Comparison of ENCODE assay signal across 8 mouse cellular contexts in the genomic region with DNA sequence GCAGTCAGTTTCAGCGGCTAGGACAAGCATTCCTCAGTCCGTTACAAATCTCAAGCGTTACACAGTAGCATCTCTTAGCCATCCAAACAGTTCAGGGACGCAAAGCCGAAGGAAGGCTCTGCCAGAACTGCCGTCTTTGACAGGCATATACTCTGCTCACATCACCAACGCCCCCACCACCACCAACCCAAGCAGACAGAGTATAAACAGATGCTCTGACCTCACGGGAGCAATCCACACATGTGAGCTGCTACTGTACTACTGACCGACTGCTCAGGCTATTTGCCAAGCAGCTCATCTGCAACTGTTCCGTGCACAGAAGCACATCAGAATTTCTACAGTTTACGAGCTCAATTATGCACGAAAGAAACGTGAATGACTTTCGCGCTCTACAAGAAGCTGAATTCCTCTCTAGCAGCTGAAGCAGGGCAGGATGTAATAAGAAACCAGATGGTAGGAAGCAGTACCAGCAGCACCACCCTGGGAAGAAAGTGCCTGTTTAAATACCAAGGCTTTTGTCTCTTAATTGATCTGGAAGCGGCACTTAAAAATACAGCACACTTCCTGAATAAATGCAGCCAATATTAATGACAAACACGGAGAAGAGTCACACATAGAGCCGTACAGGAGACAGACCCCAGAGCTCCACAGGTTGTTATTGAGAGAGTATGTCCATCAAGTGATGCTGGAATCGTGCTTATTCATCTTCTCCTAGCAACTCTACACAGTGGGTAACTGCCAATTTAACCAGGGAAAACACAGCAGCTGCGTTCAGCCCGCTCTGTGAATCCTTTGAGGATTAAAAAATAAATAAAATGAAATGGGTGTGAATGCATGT. TPM values are rescaled to one million over a fixed set of nuclear protein-coding genes. Genes with fewer than 3 reads are reported as not detected.
DNase-seq lines count a peak whose midpoint lies in the region; ATAC-seq and TF ChIP-seq lines count a peak whose summit lies in the region.

A gene (minus strand): TSS at position 598 of the 838 bp plus-strand sequence.

- no peak within 1 kb of the TSS for H3K27ac ChIP-seq in liver, postnatal 0 days (ENCODE audit: low read depth)
- H3K27ac ChIP-seq in stomach, embryonic 15.5 days, result no peak within 1 kb of the TSS

- no peaks in the 10 kb centered on the region for H3K36me3 ChIP-seq in liver, postnatal 0 days (replicated peaks; ENCODE audit: insufficient read depth, low read length)
- no peaks in the 10 kb centered on the region for H3K36me3 ChIP-seq in stomach, embryonic 15.5 days

- H3K4me3 ChIP-seq in liver, postnatal 0 days (ENCODE audit: low read depth, low read length), result no peak within 1 kb of the TSS
- peak within 1 kb of the TSS; percentile 26 for H3K4me3 ChIP-seq in stomach, embryonic 15.5 days (replicated peaks)

- no peak for ATAC-seq in liver, postnatal 0 days
- peak; percentile 50; the same call in 1 of the 2 replicates for ATAC-seq in stomach, embryonic 15.5 days (ENCODE audit: insufficient read depth, low FRiP score, low read depth)

- no peaks in the 10 kb centered on the region for H3K27me3 ChIP-seq in liver, postnatal 0 days (ENCODE audit: insufficient read depth, low read length)
- H3K27me3 ChIP-seq in stomach, embryonic 15.5 days (replicated peaks), result no peaks in the 10 kb centered on the region

- no peaks in the 10 kb centered on the region for H3K4me1 ChIP-seq in liver, postnatal 0 days (ENCODE audit: insufficient read depth)
- H3K4me1 ChIP-seq in stomach, embryonic 15.5 days, result no peaks in the 10 kb centered on the region

- TF ChIP-seq CTCF in liver, postnatal 0 days (IDR thresholded peaks at IDR 0.05; ENCODE audit: low read depth), result no peak

- WGBS in liver, postnatal 0 days (ENCODE audit: insufficient replicate concordance), result 34% methylated on average over 21 of the region's 21 CpGs
- 9% methylated on average over 21 of the region's 21 CpGs for WGBS in stomach, embryonic 15.5 days

- peak within 1 kb of the TSS; percentile 24; the same call in 1 of the 2 replicates for H3K4me2 ChIP-seq in liver, postnatal 0 days (ENCODE audit: low read depth, low read length)
- peak within 1 kb of the TSS; percentile 53 for H3K4me2 ChIP-seq in stomach, embryonic 15.5 days

- no peak for TF ChIP-seq EP300 in liver, postnatal 0 days (IDR thresholded peaks at IDR 0.05; ENCODE audit: low read depth)

- H3K9me3 ChIP-seq in liver, postnatal 0 days (ENCODE audit: low read length), result no peaks in the 10 kb centered on the region
- H3K9me3 ChIP-seq in stomach, embryonic 15.5 days, result no peaks in the 10 kb centered on the region

- H3K9ac ChIP-seq in liver, postnatal 0 days (replicated peaks), result no peak within 1 kb of the TSS
- no peak within 1 kb of the TSS for H3K9ac ChIP-seq in stomach, embryonic 15.5 days

- peak; percentile 12 to 18 for DNase-seq in cerebellum, postnatal 14 days
- DNase-seq in cerebellum, adult 8-10 months, result no peak
- DNase-seq in brain, embryonic 18.5 days (ENCODE audit: low read depth, low spot score), result peak; percentile 49
- DNase-seq in frontal cortex, postnatal 25 days (ENCODE audit: low spot score in 2 of 2), result peak; percentile 23 to 40
- DNase-seq in layer of hippocampus, adult 18-20 months (ENCODE audit: low spot score in 2 of 2), result peak; percentile 47 to 74
- no peak for DNase-seq in liver, postnatal 0 days
- no peak for DNase-seq in urinary bladder, adult 18-20 months (ENCODE audit: low spot score in 2 of 2)

RNA-seq across cellular contexts. Expression of the gene that starts here (rescaled TPM):
- total RNA-seq in layer of hippocampus, adult 18-20 months (2021), result 100 to 1,000 TPM; 162 to 167 TPM
- polyA plus RNA-seq in liver, postnatal 0 days (2015; fragmentation: Nextera tagmentation; extraction: Ambion mirVana), result 3.9 and 4.1 TPM in 2 replicates
- polyA plus RNA-seq in stomach, embryonic 15.5 days (2015; fragmentation: Nextera tagmentation; extraction: Ambion mirVana), result 40.8 and 43.8 TPM in 2 replicates

Comparison
In these comparisons a context has a peak if more than half of its experiments do, and no peak if none do; other contexts are left out.
1. DNase-seq: peak in cerebellum, postnatal 14 days (2 of 2), brain, embryonic 18.5 days (single experiment), frontal cortex, postnatal 25 days (2 of 2) and layer of hippocampus, adult 18-20 months (2 of 2); none in cerebellum, adult 8-10 months (single experiment), liver, postnatal 0 days (single experiment) and urinary bladder, adult 18-20 months (0 of 2).